Mouse (Mus musculus): ENCODE measurements around the gene H2al2a.

DNA sequence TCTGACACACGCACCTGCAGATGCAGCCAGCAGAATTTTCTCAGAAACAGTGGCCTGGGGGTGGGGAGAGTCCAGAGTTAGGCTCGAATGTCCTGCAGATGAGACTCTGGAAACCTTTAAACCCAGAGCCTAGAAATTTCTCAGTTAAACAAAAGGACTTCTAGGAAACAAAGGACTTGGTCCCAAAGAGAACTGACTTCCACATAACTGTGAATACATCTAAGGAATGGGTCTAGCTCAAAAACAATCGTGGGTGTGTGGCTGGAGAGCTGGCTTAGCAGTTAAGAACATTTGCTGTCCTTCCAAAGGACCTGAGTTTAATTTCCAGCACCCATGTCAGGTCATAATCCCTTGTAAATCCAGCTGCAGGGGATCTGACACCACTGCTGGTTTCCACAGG lies 18.8 kb upstream of the H2al2a start:
- TF ChIP-seq CTCF (IDR thresholded peaks at IDR 0.05; ENCODE audit: low read depth) = no peak
- TF ChIP-seq EP300 (IDR thresholded peaks at IDR 0.05; ENCODE audit: low read depth) = no peak
